Mouse (Mus musculus) E14TG2a.4 (cell line): Measurements from ENCODE around the gene Klf9.

Source experiments
- CTCF ChIP-seq: conservative IDR thresholded peaks from 2 replicates; pipeline ENCODE4 v1.5.1; 2014; ENCODE audit warnings: low read length
- NANOG ChIP-seq: IDR thresholded peaks from 2 replicates; pipeline ENCODE4 v1.6.1; 2014; ENCODE audit warnings: borderline replicate concordance, low read length, mixed read lengths
- POU5F1 ChIP-seq: IDR thresholded peaks from 2 replicates; pipeline ENCODE4 v1.6.1; 2014; ENCODE audit warnings: low read length, borderline replicate concordance

GRCm38 (mm10) chr19:23129908-23130307 lies 11.1 kb upstream of the Klf9 start:
- no peak for TF ChIP-seq CTCF
- TF ChIP-seq POU5F1, result no peak
- TF ChIP-seq NANOG, result no peak
